Mouse (Mus musculus) neural tube, embryonic 11.5 days (tissue): ENCODE data around the gene Glt8d1. TPM values are rescaled to one million over a fixed set of nuclear protein-coding genes. Genes with fewer than 3 reads are reported as not detected.

Experiments
- ATAC-seq: fragments of 200-750 bp; cut with Nextera tagmentation; 2 replicates; pipeline ENCODE4 v1.8.0; 2017; ENCODE audit warnings: moderate number of reproducible peaks, mild to moderate bottlenecking, moderate TSS enrichment, moderate library complexity; ENCODE audit not compliant: insufficient read depth, low FRiP score, low TSS enrichment
- DNase-seq: peaks from one replicate; pipeline ENCODE4 v3.0.0-alpha.2; 2015; ENCODE audit warnings: low spot score
- H3K27ac ChIP-seq: fragments of 300-500 bp; sonication (generic); 2 replicates; pipeline ENCODE4 v1.5.1; 2014; ENCODE audit warnings: low read depth, mild to moderate bottlenecking, low read length
- H3K27me3 ChIP-seq: fragments of 300-500 bp; sonication (generic); 2 replicates; pipeline ENCODE4 v1.6.1; 2014; ENCODE audit warnings: mild to moderate bottlenecking, low read length, mixed read lengths; ENCODE audit not compliant: control insufficient read depth, insufficient read depth
- H3K36me3 ChIP-seq: fragments of 300-500 bp; sonication (generic); 2 replicates; pipeline ENCODE4 v1.6.1; 2014; ENCODE audit warnings: mild to moderate bottlenecking, low read length, moderate library complexity, mixed read lengths; ENCODE audit not compliant: control insufficient read depth, insufficient read depth
- H3K4me1 ChIP-seq: fragments of 300-500 bp; sonication (generic); 2 replicates; pipeline ENCODE4 v1.6.1; 2014; ENCODE audit warnings: low read length, mixed read lengths; ENCODE audit not compliant: control insufficient read depth, insufficient read depth
- H3K4me2 ChIP-seq: fragments of 300-500 bp; sonication (generic); 2 replicates; pipeline ENCODE4 v1.6.1; 2014; ENCODE audit warnings: low read depth, mild to moderate bottlenecking, moderate library complexity
- H3K4me3 ChIP-seq: fragments of 300-500 bp; sonication (generic); 2 replicates; pipeline ENCODE4 v1.5.1; 2014; ENCODE audit warnings: low read depth, low read length
- H3K9ac ChIP-seq: fragments of 300-500 bp; sonication (generic); 2 replicates; pipeline ENCODE4 v1.6.1; 2014; ENCODE audit warnings: mild to moderate bottlenecking, low read length
- H3K9me3 ChIP-seq: fragments of 300-500 bp; sonication (generic); 2 replicates; pipeline ENCODE4 v1.6.1; 2016; ENCODE audit warnings: low read length; ENCODE audit not compliant: control insufficient read depth
- WGBS: fragments of 180-500 bp; shearing (Covaris S2); extraction: QIAGEN DNeasy Blood & Tissue Kit; methylation state at CpG from one replicate; pipeline ENCODE4 v1.1.7; 2014; 5-methylcytosine and 5-hydroxymethylcytosine counted together
- polyA plus RNA-seq: library from polyadenylated mRNA; unstranded; fragments of >200 nt; fragmentation: Nextera tagmentation; extraction: Ambion mirVana; gene quantifications from 2 replicates; pipeline ENCODE4 v1.2.1, GENCODE M21; 2014

Gene Glt8d1
- polyA plus RNA-seq, 1 experiment from 2014 or later, result 54.9 TPM

GRCm38 (mm10) chr14:31004527-31004926, 3.3 kb downstream of the Glt8d1 start:
- DNase-seq, result no peak
- H3K27ac ChIP-seq, result no peak overlapping the region
- H3K36me3 ChIP-seq, result no peaks in the 10 kb centered on the region
- H3K27me3 ChIP-seq, result no peaks in the 10 kb centered on the region
- H3K9ac ChIP-seq, result no peak overlapping the region
- peaks cover 11% of the 10 kb centered on the region for H3K4me1 ChIP-seq
- WGBS, result 87% methylated on average over 2 of the region's 2 CpGs
- no peak overlapping the region for H3K4me3 ChIP-seq
- ATAC-seq, result no peak
- H3K4me2 ChIP-seq, result no peak overlapping the region
- no peaks in the 10 kb centered on the region for H3K9me3 ChIP-seq

GRCm38 (mm10) chr14:31006779-31007178, 5.6 kb downstream of the Glt8d1 start:
- WGBS, result 75% methylated on average over 5 of the region's 5 CpGs
- peaks cover 6% of the 10 kb centered on the region for H3K36me3 ChIP-seq
- DNase-seq (no peak), ATAC-seq (no peak)
- H3K4me2 ChIP-seq, result no peak overlapping the region
- no peaks in the 10 kb centered on the region for H3K9me3 ChIP-seq
- H3K27ac ChIP-seq, result no peak overlapping the region
- no peaks in the 10 kb centered on the region for H3K27me3 ChIP-seq
- peaks cover 5% of the 10 kb centered on the region for H3K4me1 ChIP-seq
- H3K9ac ChIP-seq, result no peak overlapping the region
- H3K4me3 ChIP-seq, result no peak overlapping the region

- Histone ChIP-seq H3K27ac (no peak overlapping the region), H3K4me1 (no peaks in the 10 kb centered on the region), H3K36me3 (peaks cover 24% of the 10 kb centered on the region), H3K27me3 (no peaks in the 10 kb centered on the region), H3K9me3 (no peaks in the 10 kb centered on the region), H3K4me2 (no peak overlapping the region), H3K4me3 (no peak overlapping the region), H3K9ac (no peak overlapping the region)
- ATAC-seq (no peak), DNase-seq (no peak)
- WGBS, result 98% methylated on average over 3 of the region's 3 CpGs
These were observed 10.4 kb downstream of the Glt8d1 start for GRCm38 (mm10) chr14:31011588-31011987.

- ATAC-seq (no peak), DNase-seq (no peak)
- Histone ChIP-seq H3K9me3 (no peaks in the 10 kb centered on the region), H3K4me3 (no peak overlapping the region), H3K27me3 (no peaks in the 10 kb centered on the region), H3K27ac (no peak overlapping the region), H3K4me2 (no peak overlapping the region), H3K36me3 (peaks cover 27% of the 10 kb centered on the region), H3K9ac (no peak overlapping the region), H3K4me1 (peaks cover 9% of the 10 kb centered on the region)
- 100% methylated on average over 2 of the region's 2 CpGs for WGBS
These were observed 12.7 kb downstream of the Glt8d1 start for GRCm38 (mm10) chr14:31013928-31014327.

GRCm38 (mm10) chr14:31016063-31016462, 14.9 kb downstream of the Glt8d1 start:
- Histone ChIP-seq H3K9me3 (no peaks in the 10 kb centered on the region), H3K4me2 (no peak overlapping the region), H3K4me3 (no peak overlapping the region), H3K27me3 (no peaks in the 10 kb centered on the region), H3K27ac (no peak overlapping the region), H3K9ac (no peak overlapping the region), H3K4me1 (peaks cover 14% of the 10 kb centered on the region), H3K36me3 (peaks cover 26% of the 10 kb centered on the region)
- WGBS, result 89% methylated on average over 1 of the region's 1 CpGs
- ATAC-seq (no peak), DNase-seq (no peak)

- Histone ChIP-seq H3K9me3 (no peaks in the 10 kb centered on the region), H3K27me3 (no peaks in the 10 kb centered on the region), H3K27ac (no peak overlapping the region), H3K9ac (peak overlapping the region; percentile 96), H3K4me3 (peak overlapping the region; percentile 73), H3K4me1 (peaks cover 14% of the 10 kb centered on the region), H3K36me3 (peaks cover 14% of the 10 kb centered on the region), H3K4me2 (peak overlapping the region; percentile 61)
- no peak for ATAC-seq
- 0% methylated on average over 2 of the region's 2 CpGs for WGBS
- DNase-seq, result peak; percentile 22
These were observed 16.7 kb downstream of the Glt8d1 start for GRCm38 (mm10) chr14:31017854-31018253.

- Histone ChIP-seq H3K27ac (peak within 1 kb of the TSS; percentile 99), H3K27me3 (no peaks in the 10 kb centered on the region), H3K36me3 (peaks cover 14% of the 10 kb centered on the region), H3K9me3 (no peaks in the 10 kb centered on the region), H3K4me1 (peaks cover 14% of the 10 kb centered on the region), H3K4me3 (peak within 1 kb of the TSS; percentile 73), H3K4me2 (peak within 1 kb of the TSS; percentile 61), H3K9ac (peak within 1 kb of the TSS; percentile 96)
- under 1% methylated on average over 41 of the region's 53 CpGs for WGBS
- peak; percentile 97 for DNase-seq
- ATAC-seq, result peak; percentile 91
These were observed 17.7 kb downstream of the Glt8d1 start, which contains the start of the genes Pbrm1 and Gnl3 for GRCm38 (mm10) chr14:31018860-31019291. TSS of gene Pbrm1 (plus strand) at chr14:31019138. TSS of gene Gnl3 (minus strand) at chr14:31019152.

- peak; percentile 95 for ATAC-seq
These were observed 18.4 kb downstream of the Glt8d1 start for GRCm38 (mm10) chr14:31019331-31020205.

GRCm38 (mm10) chr14:31022579-31022978, 21.4 kb downstream of the Glt8d1 start:
- H3K27ac ChIP-seq, result no peak overlapping the region
- no peak overlapping the region for H3K4me3 ChIP-seq
- H3K27me3 ChIP-seq, result no peaks in the 10 kb centered on the region
- no peak overlapping the region for H3K9ac ChIP-seq
- ATAC-seq, result no peak
- peaks cover 18% of the 10 kb centered on the region for H3K36me3 ChIP-seq
- no peak for DNase-seq
- H3K4me2 ChIP-seq, result no peak overlapping the region
- no peaks in the 10 kb centered on the region for H3K9me3 ChIP-seq
- 79% methylated on average over 1 of the region's 1 CpGs for WGBS
- peaks cover 11% of the 10 kb centered on the region for H3K4me1 ChIP-seq

More at GRCm38 (mm10) chr14:31019331-31020205, 18.4 kb downstream of the Glt8d1 start:
- Histone ChIP-seq H3K4me1 (peaks cover 14% of the 10 kb centered on the region), H3K27ac (peak overlapping the region; percentile 99), H3K36me3 (peaks cover 15% of the 10 kb centered on the region), H3K4me2 (peak overlapping the region; percentile 61), H3K9ac (peak overlapping the region; percentile 96), H3K27me3 (no peaks in the 10 kb centered on the region), H3K4me3 (peak overlapping the region; percentile 73), H3K9me3 (no peaks in the 10 kb centered on the region)
- peak; percentile 88 for DNase-seq
- WGBS, result 8% methylated on average over 42 of the region's 56 CpGs
